Mouse (Mus musculus): ENCODE data around the gene Map4k4.

DNA sequence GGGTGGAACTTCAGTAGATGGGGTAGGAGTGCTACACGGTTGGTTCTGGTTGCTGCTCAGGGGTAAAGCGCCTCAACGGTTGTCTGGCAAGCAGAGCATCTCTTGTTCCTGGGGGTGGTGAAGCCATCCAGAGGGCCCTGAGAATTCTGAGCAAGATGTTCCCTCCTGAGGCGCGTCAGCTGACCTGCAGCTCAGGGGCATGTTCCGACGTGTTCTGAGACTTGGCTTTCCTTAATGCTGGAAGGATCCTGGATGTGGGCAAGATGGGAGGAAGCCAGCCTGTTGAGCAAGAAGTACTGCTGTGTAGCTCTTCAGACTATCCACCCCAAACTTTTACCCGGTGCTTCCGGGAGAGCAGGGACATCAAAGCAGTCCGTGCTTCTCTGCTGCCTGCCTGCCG lies 6.2 kb downstream of the Map4k4 start:
- no peak for TF ChIP-seq CTCF (IDR thresholded peaks at IDR 0.05; ENCODE audit: low read depth, low read length)
- TF ChIP-seq POLR2A (IDR thresholded peaks at IDR 0.05; ENCODE audit: extremely low read depth, insufficient read depth, low read length) = no peak
